Mouse (Mus musculus): Measurements from ENCODE around the gene Tcf20.

DNA sequence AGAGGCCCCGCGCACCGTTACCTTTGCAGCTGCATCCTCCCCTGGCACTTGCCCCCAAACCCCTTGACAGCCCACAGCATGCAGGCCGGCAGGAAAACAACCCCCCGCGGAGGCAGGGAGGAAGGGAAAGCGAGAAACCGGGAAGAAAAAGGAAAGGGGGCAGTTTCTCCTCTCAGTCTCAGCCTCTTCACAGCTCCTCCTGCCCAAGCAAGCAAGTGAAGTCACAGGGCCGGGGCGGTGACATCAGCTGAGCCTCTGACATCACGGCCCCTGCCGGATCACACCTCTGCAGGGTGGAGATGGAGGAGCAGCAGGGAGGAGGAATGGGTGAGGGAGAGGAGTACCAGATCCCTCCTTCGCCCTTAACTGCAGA lies 75.7 kb downstream of the Tcf20 start:
- TF ChIP-seq CTCF (conservative IDR thresholded peaks at IDR 0.05; ENCODE audit: low read length) = no peak
- TF ChIP-seq POU5F1 (IDR thresholded peaks at IDR 0.05; ENCODE audit: borderline replicate concordance, low read length) = no peak
